Mouse (Mus musculus) testis, adult 2 months (tissue): Measurements from ENCODE around the gene Actr1b.
A peak's percentile ranks its signal among the peaks of the same experiment; 100 is the strongest.

Source experiments
- CTCF ChIP-seq: fragments of 200-500 bp; IDR thresholded peaks from 2 replicates; pipeline ENCODE4 v1.5.1; 2012; ENCODE audit warnings: low read depth, mild to moderate bottlenecking, inconsistent platforms, low read length, moderate library complexity; ENCODE audit not compliant: control insufficient read depth, insufficient read depth, insufficient replicate concordance
- POLR2A ChIP-seq: fragments of 200-500 bp; IDR thresholded peaks from 2 replicates; pipeline ENCODE4 v1.6.1; 2012; ENCODE audit warnings: low read depth, mild to moderate bottlenecking, inconsistent platforms, low read length, moderate library complexity; ENCODE audit not compliant: control insufficient read depth

DNA sequence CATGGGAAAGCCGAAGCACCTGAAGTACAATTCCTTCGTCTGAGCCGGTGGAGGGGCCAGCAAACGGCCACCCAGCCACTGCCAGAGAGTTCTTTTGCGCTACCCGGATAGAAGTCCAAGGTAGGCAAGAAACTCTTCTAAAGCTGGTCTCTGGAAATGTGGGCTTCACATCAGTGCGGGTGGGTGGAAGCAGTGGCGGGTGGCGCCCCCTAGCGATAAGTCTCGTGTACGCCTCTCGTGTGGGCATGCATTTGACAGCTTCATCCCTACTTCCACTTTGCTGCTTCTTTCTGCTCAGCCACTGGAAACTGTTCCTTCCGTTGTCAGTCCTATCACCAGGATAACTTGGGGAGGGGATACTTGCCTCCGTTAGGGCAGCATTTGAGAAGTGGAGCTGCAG lies 32.2 kb upstream of the Actr1b start:
- TF ChIP-seq CTCF (peak; percentile 93), POLR2A (no peak)
